Mouse (Mus musculus): ENCODE results near the gene Igsf9.

- TF ChIP-seq MYC (IDR thresholded peaks at IDR 0.05; ENCODE audit: low read depth, low read length) (no peak), MXI1 (IDR thresholded peaks at IDR 0.05; ENCODE audit: low read depth, low read length) (no peak), EP300 (IDR thresholded peaks at IDR 0.05; ENCODE audit: low read depth in 1 of 2, low read length in 2 of 2) (no peak)
Observed at GRCm38 (mm10) chr1:172510421-172510972, 28.9 kb downstream of the Igsf9 start.
